Mouse (Mus musculus) CH12.LX (cell line): Measurements from ENCODE around the gene Khk. TPM values are rescaled to one million over a fixed set of nuclear protein-coding genes. Genes with fewer than 3 reads are reported as not detected.
A peak's percentile ranks its signal among the peaks of the same experiment; 100 is the strongest.

ENCODE experiments used
- DNase-seq: peaks from one replicate; pipeline ENCODE4 v3.0.0-alpha.2; 2013; ENCODE audit errors: extremely low read depth
- H3K27ac ChIP-seq: 2 replicates; pipeline ENCODE4 v1.5.1; 2012; ENCODE audit warnings: low read depth, mild to moderate bottlenecking, control low read depth, moderate library complexity; ENCODE audit not compliant: insufficient read depth
- H3K27me3 ChIP-seq: replicated peaks from 2 replicates; pipeline ENCODE3; 2012; ENCODE audit warnings: inconsistent platforms
- H3K36me3 ChIP-seq, 2 experiments: replicated peaks in 1 of 2; 2 replicates each; pipeline versions ENCODE3 to v1.6.1; 2012; ENCODE audit warnings: inconsistent platforms in 1 of 2, low read length in 1 of 2, mild to moderate bottlenecking in 1 of 2, mixed read lengths in 1 of 2, moderate library complexity in 1 of 2; ENCODE audit not compliant: control insufficient read depth in 1 of 2, insufficient read depth in 1 of 2
- H3K4me1 ChIP-seq, 2 experiments: 2 replicates each; pipeline ENCODE4 v1.6.1; 2012; ENCODE audit warnings: inconsistent platforms in 1 of 2, moderate library complexity in 1 of 2; ENCODE audit not compliant: insufficient read depth in 2 of 2, control insufficient read depth in 1 of 2
- H3K4me2 ChIP-seq: 2 replicates; pipeline ENCODE4 v1.6.1; 2012; ENCODE audit warnings: low read depth, mild to moderate bottlenecking, control low read depth; ENCODE audit not compliant: poor library complexity, insufficient read depth, severe bottlenecking
- H3K4me3 ChIP-seq, 3 experiments: fragments of 150-350 bp in 1 of 3; sonication (generic) in 1 of 3; replicated peaks in 1 of 3; 2 replicates each; pipeline versions ENCODE3 to v1.5.1; 2011 to 2012; ENCODE audit warnings: low read depth in 2 of 3, low read length in 2 of 3, mild to moderate bottlenecking in 2 of 3, moderate library complexity in 2 of 3, control low read depth in 1 of 3, improper control_type of control experiment in 1 of 3, inconsistent platforms in 1 of 3, mixed read lengths in 1 of 3; ENCODE audit not compliant: poor library complexity in 1 of 3
- H3K79me2 ChIP-seq: replicated peaks from 2 replicates; pipeline ENCODE4 v1.6.1; 2012; ENCODE audit warnings: mild to moderate bottlenecking, moderate library complexity; ENCODE audit not compliant: control insufficient read depth, poor library complexity, insufficient read depth, severe bottlenecking; ENCODE audit errors: extremely low read depth
- H3K9ac ChIP-seq: 2 replicates; pipeline ENCODE4 v1.6.1; 2012; ENCODE audit warnings: low read depth, mild to moderate bottlenecking, control low read depth, moderate library complexity; ENCODE audit not compliant: insufficient read depth
- H3K9me3 ChIP-seq: replicated peaks from 2 replicates; pipeline ENCODE3; 2012; ENCODE audit warnings: low read length, inconsistent platforms, mixed read lengths
- GABPA ChIP-seq: IDR thresholded peaks from 2 replicates; pipeline ENCODE4 v1.6.1; 2012; ENCODE audit warnings: low read depth, low read length, improper control_type of control experiment, inconsistent platforms; ENCODE audit not compliant: insufficient replicate concordance
- JUN ChIP-seq: IDR thresholded peaks from 2 replicates; pipeline ENCODE4 v1.6.1; 2011; ENCODE audit warnings: low read depth, mild to moderate bottlenecking, low read length, improper control_type of control experiment, moderate library complexity; ENCODE audit not compliant: insufficient read depth
- KAT2A ChIP-seq: IDR thresholded peaks from 2 replicates; pipeline ENCODE4 v1.6.1; 2012; ENCODE audit warnings: low read length, improper control_type of control experiment, inconsistent platforms; ENCODE audit not compliant: insufficient replicate concordance
- MAZ ChIP-seq: IDR thresholded peaks from 2 replicates; pipeline ENCODE4 v1.6.1; 2012; ENCODE audit warnings: low read depth, mild to moderate bottlenecking, inconsistent platforms, low read length, improper control_type of control experiment, moderate library complexity
- MXI1 ChIP-seq: IDR thresholded peaks from 2 replicates; pipeline ENCODE4 v1.6.1; 2011; ENCODE audit warnings: mild to moderate bottlenecking, low read depth, low read length, improper control_type of control experiment
- MYC ChIP-seq: IDR thresholded peaks from 2 replicates; pipeline ENCODE4 v1.6.1; 2011; ENCODE audit warnings: low read depth, mild to moderate bottlenecking, improper control_type of control experiment, low read length
- POLR2A ChIP-seq: IDR thresholded peaks from 2 replicates; pipeline ENCODE4 v1.6.1; 2011; ENCODE audit warnings: low read depth, mild to moderate bottlenecking, improper control_type of control experiment, low read length
- POLR2AphosphoS2 ChIP-seq: IDR thresholded peaks from 2 replicates; pipeline ENCODE4 v1.6.1; 2011; ENCODE audit warnings: low read depth, low read length, improper control_type of control experiment
- RAD21 ChIP-seq: IDR thresholded peaks from 2 replicates; pipeline ENCODE4 v1.6.1; 2011; ENCODE audit warnings: low read depth, mild to moderate bottlenecking, low read length, improper control_type of control experiment, moderate library complexity
- SMC3 ChIP-seq: IDR thresholded peaks from 2 replicates; pipeline ENCODE4 v1.6.1; 2011; ENCODE audit warnings: low read depth, low read length, improper control_type of control experiment
- TBP ChIP-seq: conservative IDR thresholded peaks from 2 replicates; pipeline ENCODE4 v1.6.1; 2011; ENCODE audit warnings: low read depth, low read length, improper control_type of control experiment
- TCF12 ChIP-seq: IDR thresholded peaks from 2 replicates; pipeline ENCODE4 v1.6.1; 2014; ENCODE audit warnings: low read depth, mild to moderate bottlenecking, inconsistent platforms, low read length, improper control_type of control experiment
- ZC3H11A ChIP-seq: IDR thresholded peaks from 2 replicates; pipeline ENCODE4 v1.6.1; 2012; ENCODE audit warnings: low read depth, mild to moderate bottlenecking, inconsistent platforms, low read length, improper control_type of control experiment
- dilution Hi-C: fragments of 300-500 bp; cut with MboI; formaldehyde crosslinking; loops from 2 replicates; pipeline ENCODE4 v1.14.3; 2020; ENCODE audit warnings: low sequenced_read_pairs; ENCODE audit not compliant: extremely low pct_unique_long_range_greater_than_20kb, extremely low pct_ligation_motif_present
- in situ Hi-C: fragments of 300-500 bp; cut with MboI; formaldehyde crosslinking; loops from 3 replicates; pipeline ENCODE4 v1.14.3; 2019; ENCODE audit warnings: low sequenced_read_pairs, low pct_ligation_motif_present, low pct_unique_long_range_greater_than_20kb, mixed read lengths
- polyA plus RNA-seq: library from polyadenylated mRNA; unstranded; fragments of >175 nt; gene quantifications from 2 replicates; pipeline ENCODE4 v1.2.1, GENCODE M21; 2012; ENCODE audit warnings: low read depth; ENCODE audit not compliant: insufficient read length
- total RNA-seq, 2 experiments: library from RNA; depleted of rRNA; stranded (reverse); fragments of 300-350 nt in 1 of 2; fragments of >200 nt in 1 of 2; gene quantifications; 2 replicates each; pipeline ENCODE4 v1.2.3; 2012 to 2014

Khk gene
- total and polyA plus RNA-seq, 3 experiments, result 2.5 to 5.7 (median 3.7) TPM

DNA sequence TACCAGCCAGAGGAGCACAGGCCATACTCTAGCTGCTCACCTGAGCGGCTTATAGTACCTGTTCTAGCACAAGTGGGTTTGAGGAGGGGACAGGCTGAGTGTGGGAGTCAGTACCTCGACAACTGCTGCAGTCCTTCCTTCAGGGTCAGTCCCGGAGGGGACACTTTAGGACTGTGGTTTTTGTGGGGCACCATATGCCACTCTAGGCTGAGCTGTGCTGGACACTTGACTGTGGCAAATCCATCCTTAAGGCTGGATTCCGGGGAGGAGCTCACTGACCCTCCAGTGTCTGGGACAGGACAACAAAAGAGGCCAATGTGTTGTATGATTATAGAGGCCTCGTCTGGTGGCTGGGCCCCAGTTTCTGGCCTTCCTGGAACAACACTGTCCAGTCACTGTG, 31.3 kb downstream of the Khk start:
- Histone ChIP-seq H3K4me3 (no peak overlapping the region), H3K4me1 (peaks cover 3 to 27% of the 10 kb centered on the region in 2 experiments), H3K9me3 (peaks cover under 1% of the 10 kb centered on the region), H3K9ac (no peak overlapping the region), H3K27me3 (peaks cover 10% of the 10 kb centered on the region), H3K27ac (no peak overlapping the region), H3K4me2 (no peak overlapping the region), H3K36me3 (peaks cover 43 to 50% of the 10 kb centered on the region in 2 experiments), H3K79me2 (no peaks in the 10 kb centered on the region)
- in situ Hi-C loops, result no loop called here
- dilution Hi-C loops, result no loop called here
- DNase-seq, result no peak
- TF ChIP-seq TBP, result no peak
- TF ChIP-seq MXI1, result no peak
- no peak for TF ChIP-seq TCF12
- TF ChIP-seq JUN, result no peak
- no peak; the same call in 1 of the 2 replicates for TF ChIP-seq POLR2A
- no peak for TF ChIP-seq KAT2A
- no peak for TF ChIP-seq MAZ
- no peak for TF ChIP-seq RAD21
- TF ChIP-seq GABPA, result no peak
- no peak for TF ChIP-seq POLR2AphosphoS2
- no peak for TF ChIP-seq ZC3H11A
- TF ChIP-seq MYC, result no peak

DNA sequence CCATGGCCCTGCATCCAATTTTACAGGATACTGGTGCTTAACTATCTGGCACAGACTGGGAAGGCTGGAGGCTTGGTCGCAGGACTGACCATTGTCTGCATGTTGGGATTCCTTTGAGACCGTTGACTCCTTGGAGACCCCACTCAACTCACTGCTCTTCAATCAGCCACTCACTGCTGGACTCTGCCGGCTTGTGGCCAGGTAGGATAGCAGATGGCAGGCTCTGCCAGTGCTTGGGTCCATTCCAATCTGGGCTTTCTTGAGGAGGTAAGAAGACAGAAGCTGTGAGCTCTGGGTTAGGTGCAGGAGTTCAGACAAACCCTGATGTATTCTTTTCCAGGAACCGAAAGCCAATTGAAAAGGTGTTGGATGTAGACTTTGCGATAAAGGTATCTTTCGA, 32.8 kb downstream of the Khk start:
- H3K36me3 ChIP-seq, result peaks cover 53 to 65% of the 10 kb centered on the region in 2 experiments
- in situ Hi-C loops (no loop called here), dilution Hi-C loops (no loop called here)
- H3K9me3 ChIP-seq, result peaks cover 5% of the 10 kb centered on the region
- no peak for DNase-seq
- H3K27ac ChIP-seq, result no peak overlapping the region
- no peak overlapping the region for H3K4me3 ChIP-seq
- peaks cover 11% of the 10 kb centered on the region for H3K79me2 ChIP-seq
- H3K27me3 ChIP-seq, result peaks cover 5% of the 10 kb centered on the region
- no peak overlapping the region for H3K9ac ChIP-seq
- H3K4me1 ChIP-seq, result peaks cover 10 to 37% of the 10 kb centered on the region in 2 experiments
- no peak overlapping the region for H3K4me2 ChIP-seq
- no peak for TF ChIP-seq MYC
- TF ChIP-seq TCF12, result no peak

DNA sequence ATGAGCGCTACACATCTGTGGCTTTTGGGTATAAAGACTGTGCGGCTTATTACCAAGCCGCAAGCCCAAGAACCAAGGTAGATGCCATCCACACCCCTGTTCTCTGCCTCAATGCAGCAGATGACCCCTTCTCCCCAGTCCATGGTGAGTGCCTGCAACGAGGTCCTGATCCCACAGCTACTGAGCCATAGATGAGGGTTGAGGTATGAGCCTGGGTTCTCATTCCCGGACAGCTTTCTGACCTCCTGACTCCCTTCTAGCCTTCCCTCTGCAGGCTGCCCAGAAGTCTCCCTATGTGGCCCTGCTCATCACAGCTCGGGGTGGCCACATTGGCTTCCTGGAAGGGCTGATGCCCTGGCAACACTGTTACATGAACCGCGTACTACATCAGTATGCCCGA, 33.3 kb downstream of the Khk start:
- Histone ChIP-seq H3K9me3 (peaks cover 5% of the 10 kb centered on the region), H3K9ac (no peak overlapping the region), H3K36me3 (peaks cover 53 to 66% of the 10 kb centered on the region in 2 experiments), H3K79me2 (peaks cover 16% of the 10 kb centered on the region), H3K4me2 (no peak overlapping the region), H3K27ac (no peak overlapping the region), H3K4me1 (peaks cover 10 to 34% of the 10 kb centered on the region in 2 experiments), H3K27me3 (peaks cover under 1% of the 10 kb centered on the region), H3K4me3 (no peak overlapping the region)
- TF ChIP-seq POLR2A (peak; percentile 28; the same call in 1 of the 2 replicates), SMC3 (no peak)
- in situ Hi-C loops (no loop called here), dilution Hi-C loops (no loop called here)
- no peak for DNase-seq
